Mouse (Mus musculus) brain, embryonic 18.5 days (tissue): ENCODE measurements around the gene Susd4.

Experiments used
- DNase-seq: peaks from one replicate; pipeline ENCODE4 v3.0.0-alpha.2; 2012; ENCODE audit warnings: low read depth, low spot score

Susd4 gene

GRCm38 (mm10) chr1:182856636-182857035 lies 93.0 kb downstream of the Susd4 start:
- no peak for DNase-seq

GRCm38 (mm10) chr1:182861671-182862358 lies 98.2 kb downstream of the Susd4 start:
- no peak for DNase-seq

GRCm38 (mm10) chr1:182863396-182863795 lies 99.7 kb downstream of the Susd4 start:
- no peak for DNase-seq

- DNase-seq: no peak
Observed at GRCm38 (mm10) chr1:182867886-182868285, 104.2 kb downstream of the Susd4 start.

- no peak for DNase-seq
Observed at GRCm38 (mm10) chr1:182868432-182869113, 104.9 kb downstream of the Susd4 start.

GRCm38 (mm10) chr1:182869114-182869456 lies 105.4 kb downstream of the Susd4 start:
- DNase-seq: no peak

GRCm38 (mm10) chr1:182878156-182878555 lies 114.5 kb downstream of the Susd4 start:
- no peak for DNase-seq

GRCm38 (mm10) chr1:182878719-182879118 lies 115.1 kb downstream of the Susd4 start:
- DNase-seq: no peak

- DNase-seq: no peak
Observed at GRCm38 (mm10) chr1:182881246-182881645, 117.6 kb downstream of the Susd4 start.

- no peak for DNase-seq
Observed at GRCm38 (mm10) chr1:182882611-182883010, 119.0 kb downstream of the Susd4 start.

GRCm38 (mm10) chr1:182895698-182896097 lies 132.0 kb downstream of the Susd4 start:
- DNase-seq: no peak

GRCm38 (mm10) chr1:182897071-182897470 lies 133.4 kb downstream of the Susd4 start:
- DNase-seq: no peak

GRCm38 (mm10) chr1:182897506-182898138 lies 134.0 kb downstream of the Susd4 start:
- no peak for DNase-seq

GRCm38 (mm10) chr1:182902095-182902494 lies 138.4 kb downstream of the Susd4 start:
- no peak for DNase-seq

- no peak for DNase-seq
Observed at GRCm38 (mm10) chr1:182902906-182903305, 139.2 kb downstream of the Susd4 start.

- no peak for DNase-seq
Observed at GRCm38 (mm10) chr1:182905669-182906068, 142.0 kb downstream of the Susd4 start.

- DNase-seq: peak; percentile 36
Observed at GRCm38 (mm10) chr1:182908050-182909036, 144.7 kb downstream of the Susd4 start.

- no peak for DNase-seq
Observed at GRCm38 (mm10) chr1:182909066-182909465, 145.4 kb downstream of the Susd4 start.

GRCm38 (mm10) chr1:182909596-182909995 lies 145.9 kb downstream of the Susd4 start:
- no peak for DNase-seq

GRCm38 (mm10) chr1:182912591-182912990 lies 148.9 kb downstream of the Susd4 start:
- DNase-seq: no peak

GRCm38 (mm10) chr1:182914121-182914908 lies 150.7 kb downstream of the Susd4 start:
- DNase-seq: no peak
